Mouse (Mus musculus) brain, adult 10 weeks (tissue): Measurements from ENCODE around the gene Myom1. TPM values are rescaled to one million over a fixed set of nuclear protein-coding genes. Genes with fewer than 3 reads are reported as not detected.

Source experiments
- polyA plus RNA-seq: library from polyadenylated mRNA; stranded (reverse); fragments of 350-450 nt; fragmentation: Illumina TruSeq; extraction: RNeasy Lipid Tissue Mini Kit (QIAGEN cat#74804); gene quantifications from one replicate; pipeline ENCODE4 v1.2.3, GENCODE M21; 2015; ENCODE audit warnings: low read depth, low replicate concordance

The Myom1 gene
- 2.4 TPM for polyA plus RNA-seq

DNA sequence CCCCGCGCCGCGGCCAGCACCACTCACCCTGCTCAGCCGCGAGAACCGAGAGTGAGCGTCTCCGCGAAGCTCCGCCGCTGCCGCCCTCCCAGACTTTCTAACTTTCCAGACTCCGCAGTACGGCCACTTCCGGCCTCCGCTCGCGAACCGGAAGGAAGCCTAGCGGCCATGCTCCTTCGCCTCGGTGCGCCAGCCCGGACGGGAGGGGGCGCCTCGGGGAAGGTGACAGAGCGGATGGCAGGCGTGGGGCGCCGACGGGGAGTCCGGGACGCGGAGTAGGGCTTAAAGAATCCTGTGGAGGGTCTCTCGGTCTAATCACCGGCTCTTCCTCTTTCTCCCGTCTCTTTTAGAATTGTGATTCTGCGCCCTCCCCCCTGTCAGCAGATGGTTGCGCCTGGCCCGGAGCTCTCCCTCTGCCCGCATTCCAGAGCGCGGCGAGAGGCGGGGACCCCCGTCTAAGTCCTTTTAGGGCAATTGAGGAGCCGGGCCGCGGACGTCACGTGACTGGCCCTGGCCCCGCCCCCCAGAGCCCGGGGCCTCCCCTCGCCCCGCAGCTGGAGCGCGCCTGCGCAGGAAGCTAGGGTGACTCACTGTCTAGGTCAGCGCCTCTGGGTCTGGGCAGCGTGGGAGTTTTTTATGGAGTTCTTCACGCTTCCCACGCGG lies at the start of gene Myom1:
Gene Myom1, plus strand, starts transcription at position 553 of the 663 bp plus-strand sequence.

DNA sequence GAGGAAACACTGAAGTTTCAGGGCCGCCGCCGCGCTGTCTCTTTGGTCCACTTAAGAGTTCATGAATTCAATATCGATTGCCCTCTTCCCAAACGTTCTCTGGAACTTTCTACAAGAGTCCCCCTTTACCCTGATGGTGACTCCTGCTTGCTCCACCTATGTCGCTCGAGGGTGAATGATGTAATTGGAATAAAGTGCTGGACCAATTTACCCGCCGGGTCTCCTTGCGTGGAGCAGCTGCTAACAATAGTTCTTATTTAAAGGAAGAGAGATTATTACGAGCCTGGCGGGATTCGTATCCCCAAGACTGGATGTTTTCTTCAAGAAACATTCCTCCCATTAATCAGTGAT lies 286 bp downstream of the Myom1 start, which contains the start of gene Myl12a:
Gene Myl12a, minus strand, starts transcription at position 135 of the 351 bp plus-strand sequence.

Other genes with a start within 250 kb of the Myom1 start
- gene Tgif1, start 149.1 kb upstream of the Myom1 start, polyA plus RNA-seq, result 1.3 TPM
- 57.4 TPM for gene Myl12a, start 245 bp downstream of the Myom1 start, polyA plus RNA-seq
- 47.7 TPM for gene Lpin2, start 179.9 kb downstream of the Myom1 start, polyA plus RNA-seq